Mouse (Mus musculus) adrenal gland, postnatal 10 days (tissue): ENCODE data around the gene Tmed2. TPM values are rescaled to one million over a fixed set of nuclear protein-coding genes. Genes with fewer than 3 reads are reported as not detected.
"Not testable (repeated sequence)": the region's sequence is repeated elsewhere in the genome, so short reads cannot be mapped to it uniquely, and the experiment has no call there.

Experiments used
- DNase-seq: peaks from one replicate; pipeline ENCODE4 v3.0.0; 2021; ENCODE audit warnings: mixed read lengths
- total RNA-seq, 2 experiments: library from RNA; stranded (reverse); gene quantifications; 2 replicates each; pipeline ENCODE4 v1.2.3; 2021

Tmed2 gene
- total RNA-seq, 2 experiments from 2014 or later = 212 to 221 TPM

- no peak for DNase-seq
Observed at GRCm38 (mm10) chr5:124575467-124575866, 35.0 kb downstream of the Tmed2 start.

- peak; percentile 97 for DNase-seq
Observed at GRCm38 (mm10) chr5:124578633-124579317, 38.3 kb downstream of the Tmed2 start, which contains the start of the genes Eif2b1 and Gtf2h3. Gene Eif2b1 (minus strand): TSS chr5:124579131. Gene Gtf2h3 (plus strand): TSS chr5:124579140.

- peak; percentile 38 for DNase-seq
Observed at GRCm38 (mm10) chr5:124582515-124582914, 42.0 kb downstream of the Tmed2 start.

- DNase-seq = no peak
Observed at GRCm38 (mm10) chr5:124592768-124593167, 52.3 kb downstream of the Tmed2 start.

GRCm38 (mm10) chr5:124598224-124599174 lies 58.0 kb downstream of the Tmed2 start:
- peak; percentile 96 for DNase-seq

- DNase-seq = not testable (repeated sequence)
Observed at GRCm38 (mm10) chr5:124599726-124600125, 59.2 kb downstream of the Tmed2 start.

Other genes starting within 250 kb of the Tmed2 start
- 10 to 100 TPM in 1 of 2 experiments, 1 to 10 TPM in 1; 6.1 to 10.1 TPM for gene Mphosph9, start 212.7 kb upstream of the Tmed2 start, total RNA-seq
- 10 to 100 TPM; 11.9 to 15.0 TPM for gene 2810006K23Rik, start 212.6 kb upstream of the Tmed2 start, total RNA-seq
- 100 to 1,000 TPM; 152 to 162 TPM for gene Cdk2ap1, start 177.6 kb upstream of the Tmed2 start, total RNA-seq
- 10 to 100 TPM; 71.7 to 90.6 TPM for gene Sbno1, start 114.7 kb upstream of the Tmed2 start, total RNA-seq
- gene Kmt5a, start 100.8 kb upstream of the Tmed2 start, total RNA-seq = 100 to 1,000 TPM; 105 to 109 TPM
- 10 to 100 TPM; 20.4 to 21.0 TPM for gene Rilpl2, start 62.3 kb upstream of the Tmed2 start, total RNA-seq
- 10 to 100 TPM; 16.1 to 18.7 TPM for gene Snrnp35, start 57.6 kb upstream of the Tmed2 start, total RNA-seq
- gene Rilpl1, start 9.3 kb upstream of the Tmed2 start, total RNA-seq = 10 to 100 TPM; 18.2 to 23.4 TPM
- 10 to 100 TPM; 10.7 to 14.2 TPM for gene Ddx55, start 12.2 kb downstream of the Tmed2 start, total RNA-seq
- gene Eif2b1, start 38.4 kb downstream of the Tmed2 start, total RNA-seq = 10 to 100 TPM; 42.0 to 49.9 TPM
- 10 to 100 TPM; 35.3 to 36.8 TPM for gene Gtf2h3, start 38.4 kb downstream of the Tmed2 start, total RNA-seq
- gene Atp6v0a2, start 87.9 kb downstream of the Tmed2 start, total RNA-seq = 10 to 100 TPM; 54.1 to 59.2 TPM
- gene Dnah10, start 184.4 kb downstream of the Tmed2 start, total RNA-seq = 1 to 10 TPM in 1 of 2 experiments, under 1 TPM in 1; 0.33 to 1.2 TPM